Mouse (Mus musculus): ENCODE measurements around the gene Ndufa12. TPM values are rescaled to one million over a fixed set of nuclear protein-coding genes. Genes with fewer than 3 reads are reported as not detected.

Gene Ndufa12
- polyA plus RNA-seq, 1 experiment, result 95.9 TPM

DNA sequence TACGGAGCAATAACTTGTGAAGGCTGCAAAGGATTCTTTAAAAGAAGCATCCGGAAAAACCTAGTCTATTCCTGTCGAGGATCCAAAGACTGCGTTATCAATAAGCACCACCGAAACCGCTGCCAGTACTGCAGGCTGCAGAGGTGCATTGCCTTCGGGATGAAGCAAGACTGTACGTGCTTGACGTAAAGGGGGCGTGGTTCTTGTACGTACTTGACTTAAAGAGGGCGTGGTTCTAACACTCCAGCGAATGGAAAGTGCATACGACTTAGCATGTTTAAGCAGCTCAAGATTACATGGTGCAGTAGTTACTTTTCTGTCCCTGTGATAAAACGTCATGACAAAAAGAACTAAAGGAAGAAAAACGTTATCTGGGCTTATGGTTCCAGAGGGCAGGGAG is 33.1 kb upstream of the Ndufa12 start:
- H3K4me1 ChIP-seq (ENCODE audit: control insufficient read depth), result peaks cover 11% of the 10 kb centered on the region
- H3K36me3 ChIP-seq (ENCODE audit: control insufficient read depth), result peaks cover 50% of the 10 kb centered on the region
- H3K9me3 ChIP-seq (ENCODE audit: control insufficient read depth, low read length), result no peaks in the 10 kb centered on the region
- no peak overlapping the region for H3K4me3 ChIP-seq (replicated peaks)
- no peak for TF ChIP-seq GATA1 (IDR thresholded peaks at IDR 0.05; ENCODE audit: low read length)
- TF ChIP-seq TAL1 (IDR thresholded peaks at IDR 0.05; ENCODE audit: low read length), result no peak
- H3K27me3 ChIP-seq (ENCODE audit: control insufficient read depth), result no peaks in the 10 kb centered on the region

DNA sequence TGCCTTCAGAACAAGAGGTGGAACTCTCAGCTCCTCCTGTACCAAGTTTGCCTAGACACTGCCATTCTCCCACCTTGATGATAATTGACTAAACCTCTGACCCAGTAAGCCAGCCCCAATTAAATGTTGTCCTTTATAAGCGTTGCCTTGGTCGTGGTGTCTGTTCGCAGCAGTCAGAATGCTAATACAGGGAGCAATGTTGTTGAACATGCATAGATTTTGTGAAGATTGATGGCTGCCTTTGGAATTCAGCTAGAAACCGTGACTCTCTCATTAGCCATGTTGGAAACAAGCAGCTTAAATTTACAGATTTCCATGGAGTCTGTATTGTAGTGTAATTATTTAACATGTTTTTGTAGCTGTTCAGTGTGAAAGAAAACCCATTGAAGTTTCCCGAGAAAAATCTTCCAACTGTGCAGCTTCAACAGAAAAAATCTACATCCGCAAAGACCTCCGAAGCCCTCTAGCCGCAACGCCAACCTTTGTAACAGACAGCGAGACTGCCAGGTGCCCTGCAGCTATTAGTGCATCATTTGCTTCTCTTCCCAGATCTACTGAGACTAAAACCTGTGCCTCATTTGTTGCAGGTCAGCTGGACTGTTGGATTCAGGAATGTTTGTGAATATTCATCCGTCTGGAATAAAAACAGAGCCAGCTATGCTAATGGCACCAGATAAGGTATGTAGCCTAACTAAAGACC is 31.3 kb upstream of the Ndufa12 start:
- Histone ChIP-seq H3K27me3 (ENCODE audit: control insufficient read depth) (no peaks in the 10 kb centered on the region), H3K4me3 (replicated peaks) (no peak overlapping the region), H3K36me3 (ENCODE audit: control insufficient read depth) (peaks cover 50% of the 10 kb centered on the region), H3K9me3 (ENCODE audit: control insufficient read depth, low read length) (no peaks in the 10 kb centered on the region), H3K4me1 (ENCODE audit: control insufficient read depth) (peaks cover 9% of the 10 kb centered on the region)
- TF ChIP-seq GATA1 (IDR thresholded peaks at IDR 0.05; ENCODE audit: low read length) (no peak), TAL1 (IDR thresholded peaks at IDR 0.05; ENCODE audit: low read length) (no peak)

DNA sequence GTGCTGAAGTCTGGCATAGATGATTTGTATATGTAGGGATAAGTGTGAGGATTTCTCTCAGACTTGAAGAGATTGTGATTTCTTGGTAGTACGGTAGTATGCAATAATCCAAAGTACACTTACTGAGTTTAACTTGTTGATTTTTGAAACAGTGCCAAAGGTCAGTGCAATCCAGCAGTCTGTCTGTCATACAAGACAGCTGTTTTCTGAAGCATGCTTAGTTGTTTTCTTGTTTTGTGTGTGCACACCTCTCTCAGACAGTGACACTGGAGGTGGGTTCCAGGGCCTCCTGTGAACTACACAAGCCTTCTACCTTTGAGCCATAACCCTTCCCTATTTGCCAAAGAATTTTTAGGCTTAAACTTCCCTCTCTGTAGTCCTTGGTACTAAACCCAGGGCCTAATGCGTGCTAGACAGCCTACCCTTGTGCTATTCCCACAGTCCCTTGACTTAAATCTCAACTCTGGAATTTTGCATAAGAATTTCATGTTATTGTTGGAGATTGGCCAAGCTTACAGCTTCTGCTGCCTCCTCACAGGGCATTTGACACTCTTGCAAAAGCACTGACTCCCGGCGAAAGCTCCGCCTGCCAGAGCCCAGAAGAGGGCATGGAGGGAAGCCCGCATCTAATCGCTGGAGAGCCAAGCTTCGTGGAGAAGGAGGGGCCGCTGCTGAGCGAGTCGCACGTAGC is 26.9 kb upstream of the Ndufa12 start:
- peaks cover 56% of the 10 kb centered on the region for H3K36me3 ChIP-seq (ENCODE audit: control insufficient read depth)
- no peaks in the 10 kb centered on the region for H3K4me1 ChIP-seq (ENCODE audit: control insufficient read depth)
- H3K27me3 ChIP-seq (ENCODE audit: control insufficient read depth), result no peaks in the 10 kb centered on the region
- H3K9me3 ChIP-seq (ENCODE audit: control insufficient read depth, low read length), result no peaks in the 10 kb centered on the region
- no peak overlapping the region for H3K4me3 ChIP-seq (replicated peaks)
- TF ChIP-seq GATA1 (IDR thresholded peaks at IDR 0.05; ENCODE audit: low read length) (no peak), TAL1 (IDR thresholded peaks at IDR 0.05; ENCODE audit: low read length) (no peak)

DNA sequence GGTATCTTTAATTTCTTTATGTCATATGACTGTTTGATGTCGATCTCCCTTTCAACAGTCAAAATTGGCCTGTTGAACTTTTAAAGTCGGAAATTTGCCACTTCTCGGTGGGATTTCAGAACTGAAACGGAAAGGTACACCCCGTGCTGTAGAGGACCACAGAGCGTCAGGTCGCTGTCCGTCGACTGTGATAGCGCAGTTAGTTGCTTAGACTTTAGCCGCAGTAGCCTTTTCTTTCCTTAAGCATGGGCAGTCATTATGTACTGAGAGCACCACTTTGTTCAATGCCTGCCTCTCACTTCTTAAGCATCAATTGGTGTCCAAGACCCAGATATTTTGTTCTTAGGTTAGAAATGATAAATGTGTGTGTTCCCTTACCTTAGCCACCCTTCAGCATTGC is 26.4 kb upstream of the Ndufa12 start:
- no peaks in the 10 kb centered on the region for H3K27me3 ChIP-seq (ENCODE audit: control insufficient read depth)
- peaks cover 52% of the 10 kb centered on the region for H3K36me3 ChIP-seq (ENCODE audit: control insufficient read depth)
- no peak for TF ChIP-seq TAL1 (IDR thresholded peaks at IDR 0.05; ENCODE audit: low read length)
- TF ChIP-seq GATA1 (IDR thresholded peaks at IDR 0.05; ENCODE audit: low read length), result no peak
- no peaks in the 10 kb centered on the region for H3K9me3 ChIP-seq (ENCODE audit: control insufficient read depth, low read length)
- no peaks in the 10 kb centered on the region for H3K4me1 ChIP-seq (ENCODE audit: control insufficient read depth)
- no peak overlapping the region for H3K4me3 ChIP-seq (replicated peaks)

DNA sequence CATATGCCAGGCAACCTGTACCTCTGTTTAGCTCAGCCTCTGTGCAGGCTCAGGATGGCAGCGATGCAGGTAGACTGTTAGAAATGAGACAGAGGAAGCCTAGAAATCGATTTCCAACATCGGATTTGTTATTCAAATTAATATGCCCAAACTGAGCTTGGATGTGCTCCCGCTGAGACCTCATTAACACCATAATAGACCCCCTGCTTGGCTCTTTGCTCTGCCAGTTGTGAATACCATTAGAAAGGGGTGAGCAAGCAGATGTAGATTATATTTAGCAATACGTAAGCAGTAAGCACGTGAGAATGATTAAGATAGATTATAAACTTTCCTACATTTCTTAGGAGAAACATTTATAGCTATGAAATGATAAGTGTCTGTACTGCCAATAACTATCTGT is 25.8 kb upstream of the Ndufa12 start:
- no peaks in the 10 kb centered on the region for H3K9me3 ChIP-seq (ENCODE audit: control insufficient read depth, low read length)
- no peaks in the 10 kb centered on the region for H3K27me3 ChIP-seq (ENCODE audit: control insufficient read depth)
- TF ChIP-seq TAL1 (IDR thresholded peaks at IDR 0.05; ENCODE audit: low read length) (no peak), GATA1 (IDR thresholded peaks at IDR 0.05; ENCODE audit: low read length) (no peak)
- H3K36me3 ChIP-seq (ENCODE audit: control insufficient read depth), result peaks cover 47% of the 10 kb centered on the region
- no peak overlapping the region for H3K4me3 ChIP-seq (replicated peaks)
- no peaks in the 10 kb centered on the region for H3K4me1 ChIP-seq (ENCODE audit: control insufficient read depth)

DNA sequence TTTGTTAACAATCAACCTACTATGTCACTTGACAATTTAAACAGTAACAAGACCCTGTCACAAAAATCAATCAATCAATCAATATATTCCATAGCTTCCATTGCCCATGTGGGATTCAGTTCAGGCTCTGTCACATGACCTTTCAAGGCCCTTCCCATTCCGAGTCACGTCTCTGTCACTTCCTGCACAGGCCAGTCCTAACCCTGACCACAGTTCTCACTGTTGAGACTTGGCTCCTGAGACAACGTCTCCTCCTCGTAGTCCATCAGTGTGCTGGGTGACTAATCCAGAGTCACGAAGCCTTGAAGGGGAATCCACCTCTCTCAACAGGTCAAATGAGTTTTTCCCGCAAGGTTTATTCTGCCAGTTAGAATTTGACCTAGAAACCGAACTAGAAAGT is 23.9 kb upstream of the Ndufa12 start:
- no peaks in the 10 kb centered on the region for H3K27me3 ChIP-seq (ENCODE audit: control insufficient read depth)
- TF ChIP-seq TAL1 (IDR thresholded peaks at IDR 0.05; ENCODE audit: low read length), result no peak
- no peak for TF ChIP-seq GATA1 (IDR thresholded peaks at IDR 0.05; ENCODE audit: low read length)
- H3K4me1 ChIP-seq (ENCODE audit: control insufficient read depth), result no peaks in the 10 kb centered on the region
- H3K9me3 ChIP-seq (ENCODE audit: control insufficient read depth, low read length), result no peaks in the 10 kb centered on the region
- H3K4me3 ChIP-seq (replicated peaks), result no peak overlapping the region
- peaks cover 34% of the 10 kb centered on the region for H3K36me3 ChIP-seq (ENCODE audit: control insufficient read depth)

DNA sequence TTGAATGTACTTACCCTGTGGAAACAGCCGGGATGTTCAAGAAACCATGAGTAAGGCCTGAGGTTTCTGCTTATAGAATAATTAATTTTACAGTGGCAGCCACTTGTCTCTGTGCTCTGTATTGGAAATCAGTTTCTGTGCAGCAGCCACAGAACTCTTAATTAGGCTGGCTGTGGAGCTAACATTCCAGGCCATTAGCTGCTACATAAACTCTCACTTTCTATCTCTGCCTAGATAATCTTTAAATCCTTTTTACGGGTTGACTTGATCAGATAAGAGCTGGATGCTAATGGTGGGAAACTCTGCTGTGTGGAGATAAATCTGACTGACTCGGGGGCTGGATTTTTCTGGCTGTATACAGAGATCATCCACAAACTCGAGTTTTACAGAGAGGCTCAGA is 15.3 kb upstream of the Ndufa12 start:
- no peaks in the 10 kb centered on the region for H3K4me1 ChIP-seq (ENCODE audit: control insufficient read depth)
- no peak overlapping the region for H3K4me3 ChIP-seq (replicated peaks)
- TF ChIP-seq GATA1 (IDR thresholded peaks at IDR 0.05; ENCODE audit: low read length) (no peak), TAL1 (IDR thresholded peaks at IDR 0.05; ENCODE audit: low read length) (no peak)
- peaks cover 16% of the 10 kb centered on the region for H3K36me3 ChIP-seq (ENCODE audit: control insufficient read depth)
- no peaks in the 10 kb centered on the region for H3K27me3 ChIP-seq (ENCODE audit: control insufficient read depth)
- no peaks in the 10 kb centered on the region for H3K9me3 ChIP-seq (ENCODE audit: control insufficient read depth, low read length)

DNA sequence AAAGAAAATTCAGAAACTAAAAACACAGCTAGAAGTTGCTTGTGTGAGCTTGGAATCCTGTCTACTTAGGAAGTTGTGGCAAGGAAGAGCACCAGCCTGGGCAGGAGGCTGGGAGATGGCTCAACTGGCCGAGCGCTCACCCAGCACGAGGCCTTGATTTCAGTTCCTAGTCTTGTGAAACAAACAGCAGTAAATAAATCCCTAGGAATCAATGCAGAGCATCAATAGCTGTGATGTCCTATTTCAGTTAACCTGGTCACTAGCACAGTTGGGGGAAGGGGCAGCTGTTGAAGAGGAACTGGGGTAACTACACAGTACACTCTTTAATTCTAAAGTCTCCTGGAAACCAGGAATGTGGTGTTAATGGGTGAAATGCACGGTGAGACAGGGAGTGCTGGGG is 6.5 kb downstream of the Ndufa12 start:
- Histone ChIP-seq H3K36me3 (ENCODE audit: control insufficient read depth) (peaks cover 65% of the 10 kb centered on the region), H3K9me3 (ENCODE audit: control insufficient read depth, low read length) (no peaks in the 10 kb centered on the region), H3K4me3 (replicated peaks) (no peak overlapping the region), H3K4me1 (ENCODE audit: control insufficient read depth) (peaks cover 4% of the 10 kb centered on the region), H3K27me3 (ENCODE audit: control insufficient read depth) (no peaks in the 10 kb centered on the region)
- no peak for TF ChIP-seq GATA1 (IDR thresholded peaks at IDR 0.05; ENCODE audit: low read length)
- no peak for TF ChIP-seq TAL1 (IDR thresholded peaks at IDR 0.05; ENCODE audit: low read length)

DNA sequence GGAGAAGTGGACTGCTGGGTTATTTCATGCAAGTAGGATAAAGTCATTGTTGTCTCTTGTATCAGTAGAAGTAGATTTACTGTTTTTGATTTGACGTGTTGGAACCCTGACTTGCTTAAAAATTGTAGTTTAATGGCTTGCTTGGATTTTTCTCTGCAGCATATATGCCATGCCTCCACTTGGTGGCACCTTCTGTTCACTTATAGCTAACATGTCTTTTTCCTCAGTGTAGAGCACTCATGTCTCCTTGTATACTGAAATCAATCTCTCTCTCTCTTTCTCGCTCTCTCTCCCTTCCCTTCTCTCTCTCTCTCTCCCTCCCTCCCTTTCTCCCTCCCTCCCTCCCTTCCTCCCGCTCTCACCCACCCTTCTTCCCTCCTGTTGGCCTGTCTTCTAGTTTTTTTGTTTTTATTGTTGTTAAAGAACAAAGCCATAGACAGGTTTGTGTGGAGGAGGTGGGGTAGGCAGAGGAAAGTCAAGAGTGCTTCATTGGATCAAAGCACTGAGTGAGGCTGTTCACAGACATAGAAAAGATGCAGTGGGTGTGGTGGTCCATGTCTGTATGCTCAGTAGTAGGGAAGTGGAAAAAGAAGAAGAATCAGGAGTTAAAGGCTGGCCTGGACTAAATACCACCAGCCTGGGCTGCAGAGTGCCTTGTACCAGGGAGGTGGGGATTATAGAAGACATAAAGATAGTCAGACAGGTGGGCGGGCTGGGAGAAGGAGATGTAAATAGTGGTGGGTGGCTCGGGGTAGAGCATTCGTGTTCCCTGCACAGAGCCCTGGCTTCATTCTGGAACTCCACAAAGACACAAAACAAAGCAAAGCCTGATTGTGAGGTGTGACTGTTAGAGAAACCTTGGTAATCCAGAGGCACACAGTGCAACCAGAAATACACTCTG is 12.4 kb downstream of the Ndufa12 start:
- H3K36me3 ChIP-seq (ENCODE audit: control insufficient read depth), result peaks cover 56% of the 10 kb centered on the region
- no peaks in the 10 kb centered on the region for H3K4me1 ChIP-seq (ENCODE audit: control insufficient read depth)
- H3K27me3 ChIP-seq (ENCODE audit: control insufficient read depth), result no peaks in the 10 kb centered on the region
- H3K4me3 ChIP-seq (replicated peaks), result no peak overlapping the region
- no peaks in the 10 kb centered on the region for H3K9me3 ChIP-seq (ENCODE audit: control insufficient read depth, low read length)
- TF ChIP-seq TAL1 (IDR thresholded peaks at IDR 0.05; ENCODE audit: low read length) (no peak), GATA1 (IDR thresholded peaks at IDR 0.05; ENCODE audit: low read length) (no peak)
